Mouse (Mus musculus) lung, adult 2 months (tissue): ENCODE data around the gene Cfap61.

Experiments
- CTCF ChIP-seq: fragments of 200-500 bp; IDR thresholded peaks from 2 replicates; pipeline ENCODE4 v1.5.1; 2011; ENCODE audit warnings: mild to moderate bottlenecking, low read length, control low read depth; ENCODE audit not compliant: insufficient read depth
- POLR2A ChIP-seq: fragments of 200-500 bp; IDR thresholded peaks from 2 replicates; pipeline ENCODE4 v1.6.1; 2011; ENCODE audit warnings: low read depth, mild to moderate bottlenecking, control low read depth, low read length, borderline replicate concordance; ENCODE audit errors: extremely low read depth

- no peak for TF ChIP-seq CTCF
- no peak for TF ChIP-seq POLR2A
Observed at GRCm38 (mm10) chr2:146168017-146168803, 233.6 kb downstream of the Cfap61 start.
